Mouse (Mus musculus): ENCODE results near the gene Spire2. TPM values are rescaled to one million over a fixed set of nuclear protein-coding genes. Genes with fewer than 3 reads are reported as not detected.
A peak's percentile ranks its signal among the peaks of the same experiment; 100 is the strongest.

The Spire2 gene
- total and polyA plus RNA-seq, 2 experiments from 2014 or later, result 25.4 to 34.0 TPM

DNA sequence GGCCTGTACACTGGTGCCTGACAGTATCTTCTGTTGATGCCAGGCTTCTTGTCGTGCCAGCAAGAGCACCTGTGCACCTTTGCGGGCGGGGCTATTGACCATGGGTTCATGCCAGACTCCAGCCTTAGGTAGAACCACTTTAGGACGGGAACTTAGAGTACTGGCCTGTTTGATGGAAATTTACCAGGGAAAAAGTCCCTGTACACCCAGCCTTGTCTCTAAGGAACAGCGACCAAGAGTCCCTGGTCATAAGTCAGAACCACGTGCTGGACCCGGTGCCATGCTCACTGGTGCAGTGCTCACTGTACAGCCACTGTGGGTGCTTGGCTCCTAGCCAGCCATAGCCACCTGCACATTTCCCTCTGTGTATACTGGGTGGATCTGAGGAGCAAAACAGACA, 56.5 kb downstream of the Spire2 start:
- 90% methylated on average over 7 of the region's 7 CpGs for WGBS
- no peaks in the 10 kb centered on the region for H3K9me3 ChIP-seq (ENCODE audit: low read length)
- H3K36me3 ChIP-seq (ENCODE audit: insufficient read depth, low read length), result peaks cover 94% of the 10 kb centered on the region
- H3K27me3 ChIP-seq (ENCODE audit: insufficient read depth, low read length), result no peaks in the 10 kb centered on the region
- no peaks in the 10 kb centered on the region for H3K4me1 ChIP-seq (ENCODE audit: insufficient read depth, low read length)
- no peak overlapping the region for H3K4me3 ChIP-seq (ENCODE audit: low read length)
- H3K9ac ChIP-seq (replicated peaks; ENCODE audit: low read length), result no peak overlapping the region
- ATAC-seq (no peak), DNase-seq (ENCODE audit: low spot score) (no peak)
- no peak for TF ChIP-seq CTCF (IDR thresholded peaks at IDR 0.05; ENCODE audit: low read depth)
- no peak overlapping the region for H3K27ac ChIP-seq
- H3K4me2 ChIP-seq (ENCODE audit: low read depth, low read length), result no peak overlapping the region

DNA sequence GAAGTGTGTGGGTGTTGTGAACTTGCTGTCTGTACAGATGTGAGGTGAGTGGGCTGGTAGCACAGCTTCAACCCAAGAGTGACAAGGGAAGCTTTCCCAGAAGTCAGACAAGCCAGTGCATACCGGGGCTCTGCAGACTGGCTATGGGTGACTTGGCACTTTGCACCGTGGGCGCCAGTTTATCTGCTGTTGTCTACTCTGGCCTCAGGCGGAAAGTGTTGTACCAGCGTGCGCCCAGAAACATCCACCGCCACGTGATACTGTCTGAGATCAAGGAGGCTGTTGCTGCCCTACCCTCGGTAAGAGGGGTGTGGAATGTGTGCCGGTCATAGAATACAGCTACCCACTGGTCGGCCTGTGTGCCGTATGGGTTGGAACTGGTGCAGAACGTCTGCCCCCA, 65.8 kb downstream of the Spire2 start:
- DNase-seq (ENCODE audit: low spot score) (no peak), ATAC-seq (no peak)
- TF ChIP-seq CTCF (IDR thresholded peaks at IDR 0.05; ENCODE audit: low read depth), result no peak
- H3K4me1 ChIP-seq (ENCODE audit: insufficient read depth, low read length), result no peaks in the 10 kb centered on the region
- WGBS, result 90% methylated on average over 13 of the region's 13 CpGs
- no peaks in the 10 kb centered on the region for H3K27me3 ChIP-seq (ENCODE audit: insufficient read depth, low read length)
- peaks cover 97% of the 10 kb centered on the region for H3K36me3 ChIP-seq (ENCODE audit: insufficient read depth, low read length)
- no peaks in the 10 kb centered on the region for H3K9me3 ChIP-seq (ENCODE audit: low read length)
- no peak overlapping the region for H3K4me3 ChIP-seq (ENCODE audit: low read length)
- H3K9ac ChIP-seq (replicated peaks; ENCODE audit: low read length), result no peak overlapping the region
- no peak overlapping the region for H3K27ac ChIP-seq
- H3K4me2 ChIP-seq (ENCODE audit: low read depth, low read length), result no peak overlapping the region

DNA sequence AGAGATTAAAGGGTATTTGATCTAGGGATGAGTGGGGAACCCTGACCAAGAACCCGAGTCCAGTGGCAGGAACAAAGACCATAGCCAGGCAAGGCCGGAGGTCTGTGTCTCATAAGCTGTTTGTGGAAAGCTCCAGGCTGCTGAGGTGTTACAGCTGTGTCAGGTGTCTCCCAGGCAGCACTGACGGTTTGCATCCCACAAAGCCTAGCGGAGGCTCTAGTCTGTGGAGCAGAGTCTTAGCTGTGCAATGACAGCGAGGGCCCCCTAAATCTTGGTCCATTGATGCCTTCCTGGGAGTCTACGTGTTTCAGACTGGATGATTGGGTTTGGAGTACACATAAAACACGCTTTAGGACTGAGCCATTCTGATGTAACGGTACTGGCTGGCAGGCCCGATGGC, 69.4 kb downstream of the Spire2 start:
- Histone ChIP-seq H3K27ac (no peak overlapping the region), H3K4me3 (ENCODE audit: low read length) (no peak overlapping the region), H3K9ac (replicated peaks; ENCODE audit: low read length) (no peak overlapping the region), H3K27me3 (ENCODE audit: insufficient read depth, low read length) (no peaks in the 10 kb centered on the region), H3K9me3 (ENCODE audit: low read length) (no peaks in the 10 kb centered on the region), H3K4me2 (ENCODE audit: low read depth, low read length) (no peak overlapping the region), H3K36me3 (ENCODE audit: insufficient read depth, low read length) (peaks cover 61% of the 10 kb centered on the region), H3K4me1 (ENCODE audit: insufficient read depth, low read length) (peaks cover 5% of the 10 kb centered on the region; the same call in 1 of the 2 replicates)
- 91% methylated on average over 9 of the region's 9 CpGs for WGBS
- ATAC-seq (no peak), DNase-seq (ENCODE audit: low spot score) (no peak)
- no peak for TF ChIP-seq CTCF (IDR thresholded peaks at IDR 0.05; ENCODE audit: low read depth)

DNA sequence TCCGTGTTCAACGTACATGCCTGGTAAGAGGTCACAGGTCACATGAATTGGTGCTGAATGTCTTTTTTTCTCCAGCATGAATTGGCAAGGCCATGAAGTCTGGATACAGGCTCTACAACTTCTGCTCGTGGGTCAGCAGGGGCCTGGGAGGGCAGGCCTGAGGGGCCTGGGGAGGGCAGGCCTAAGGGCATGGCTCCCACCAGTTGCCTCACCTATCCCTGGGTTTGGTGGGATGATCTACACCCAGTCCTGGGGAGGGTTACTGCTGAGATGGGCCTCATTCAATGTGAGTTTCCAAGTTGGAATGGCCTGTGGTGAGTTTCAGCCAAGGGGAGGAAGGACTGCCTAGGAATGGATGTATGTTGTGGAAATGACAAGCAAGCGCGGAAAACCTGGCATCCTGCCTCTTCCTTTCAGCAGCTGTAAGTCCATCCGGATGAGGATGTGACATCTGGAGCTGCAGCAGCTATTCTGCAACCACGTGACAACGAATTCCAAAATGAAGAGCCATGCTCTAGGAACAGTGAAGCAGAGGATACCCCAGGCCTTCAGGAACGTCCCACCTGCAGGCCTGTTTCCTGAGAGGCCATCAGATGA, 70.3 kb downstream of the Spire2 start:
- 89% methylated on average over 9 of the region's 9 CpGs for WGBS

DNA sequence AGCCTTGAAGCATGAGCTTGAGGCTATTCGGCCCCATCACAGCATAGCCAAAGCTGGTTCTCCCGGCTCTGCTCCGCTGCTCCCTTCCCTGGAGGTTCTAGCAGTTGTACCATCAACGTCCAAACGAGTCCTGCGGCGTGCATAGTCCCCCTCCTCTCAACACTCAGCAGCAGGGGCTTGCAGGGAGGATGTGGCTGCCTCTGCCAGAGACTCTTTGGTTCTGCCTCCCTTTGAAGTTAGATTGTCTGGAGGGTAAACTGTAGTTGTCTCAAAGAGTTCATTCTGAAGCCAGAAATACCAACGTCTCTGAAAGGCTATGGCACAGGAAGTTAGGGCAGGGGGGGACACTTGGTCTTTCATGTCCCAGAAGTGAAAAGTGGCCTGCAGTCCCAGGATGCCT, 72.0 kb downstream of the Spire2 start:
- no peak overlapping the region for H3K4me2 ChIP-seq (ENCODE audit: low read depth, low read length)
- H3K4me1 ChIP-seq (ENCODE audit: insufficient read depth, low read length), result peaks cover 14% of the 10 kb centered on the region; the same call in 1 of the 2 replicates
- DNase-seq (ENCODE audit: low spot score) (no peak), ATAC-seq (0 out of 2 replicates have a peak, but pooled peaks have one; percentile 14)
- no peaks in the 10 kb centered on the region for H3K27me3 ChIP-seq (ENCODE audit: insufficient read depth, low read length)
- no peaks in the 10 kb centered on the region for H3K9me3 ChIP-seq (ENCODE audit: low read length)
- peaks cover 35% of the 10 kb centered on the region for H3K36me3 ChIP-seq (ENCODE audit: insufficient read depth, low read length)
- H3K27ac ChIP-seq, result no peak overlapping the region
- WGBS, result 32% methylated on average over 8 of the region's 8 CpGs
- no peak overlapping the region for H3K4me3 ChIP-seq (ENCODE audit: low read length)
- no peak overlapping the region for H3K9ac ChIP-seq (replicated peaks; ENCODE audit: low read length)
- TF ChIP-seq CTCF (IDR thresholded peaks at IDR 0.05; ENCODE audit: low read depth), result no peak

More for the DNA sequence above, 70.3 kb downstream of the Spire2 start:
- Histone ChIP-seq H3K27ac (no peak overlapping the region), H3K4me3 (ENCODE audit: low read length) (no peak overlapping the region), H3K36me3 (ENCODE audit: insufficient read depth, low read length) (peaks cover 52% of the 10 kb centered on the region), H3K9me3 (ENCODE audit: low read length) (no peaks in the 10 kb centered on the region), H3K4me1 (ENCODE audit: insufficient read depth, low read length) (peaks cover 7% of the 10 kb centered on the region; the same call in 1 of the 2 replicates), H3K9ac (replicated peaks; ENCODE audit: low read length) (no peak overlapping the region), H3K4me2 (ENCODE audit: low read depth, low read length) (no peak overlapping the region), H3K27me3 (ENCODE audit: insufficient read depth, low read length) (no peaks in the 10 kb centered on the region)
- no peak for TF ChIP-seq CTCF (IDR thresholded peaks at IDR 0.05; ENCODE audit: low read depth)
- ATAC-seq (no peak), DNase-seq (ENCODE audit: low spot score) (no peak)

DNA sequence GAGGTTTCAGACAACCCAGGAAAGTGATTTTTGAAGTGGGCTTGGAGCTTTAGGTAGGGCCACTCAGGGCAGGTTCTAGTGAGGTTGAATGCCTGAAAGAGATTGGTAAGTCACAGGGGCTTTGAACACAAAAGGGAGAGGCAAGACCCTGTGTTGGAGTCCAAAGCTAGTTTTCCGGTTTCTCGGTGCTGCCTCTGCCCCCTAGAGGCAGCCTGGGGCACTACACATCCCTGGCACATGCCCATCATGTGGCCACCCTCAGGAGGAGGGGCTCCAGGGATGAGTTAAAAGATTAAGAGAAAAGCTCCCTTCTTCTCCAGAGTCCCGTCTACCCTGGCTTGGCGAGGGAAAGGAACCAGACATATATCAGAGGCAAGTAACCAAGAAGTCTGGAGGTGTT, 74.3 kb downstream of the Spire2 start, which contains the start of gene Mc1r:
TSS of gene Mc1r (plus strand) at position 322 of the 400 bp plus-strand sequence.
- Histone ChIP-seq H3K27me3 (ENCODE audit: insufficient read depth, low read length) (no peaks in the 10 kb centered on the region), H3K4me2 (ENCODE audit: low read depth, low read length) (no peak within 1 kb of the TSS)
- peak; percentile 90 for TF ChIP-seq CTCF (IDR thresholded peaks at IDR 0.05; ENCODE audit: low read depth)

DNA sequence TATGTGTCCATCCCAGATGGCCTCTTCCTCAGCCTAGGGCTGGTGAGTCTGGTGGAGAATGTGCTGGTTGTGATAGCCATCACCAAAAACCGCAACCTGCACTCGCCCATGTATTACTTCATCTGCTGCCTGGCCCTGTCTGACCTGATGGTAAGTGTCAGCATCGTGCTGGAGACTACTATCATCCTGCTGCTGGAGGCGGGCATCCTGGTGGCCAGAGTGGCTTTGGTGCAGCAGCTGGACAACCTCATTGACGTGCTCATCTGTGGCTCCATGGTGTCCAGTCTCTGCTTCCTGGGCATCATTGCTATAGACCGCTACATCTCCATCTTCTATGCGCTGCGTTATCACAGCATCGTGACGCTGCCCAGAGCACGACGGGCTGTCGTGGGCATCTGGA, 75.1 kb downstream of the Spire2 start:
- Histone ChIP-seq H3K4me1 (ENCODE audit: insufficient read depth, low read length) (peaks cover 20% of the 10 kb centered on the region; the same call in 1 of the 2 replicates), H3K9me3 (ENCODE audit: low read length) (no peaks in the 10 kb centered on the region), H3K9ac (replicated peaks; ENCODE audit: low read length) (no peak overlapping the region), H3K4me2 (ENCODE audit: low read depth, low read length) (no peak overlapping the region), H3K27ac (no peak overlapping the region), H3K4me3 (ENCODE audit: low read length) (no peak overlapping the region), H3K27me3 (ENCODE audit: insufficient read depth, low read length) (no peaks in the 10 kb centered on the region), H3K36me3 (ENCODE audit: insufficient read depth, low read length) (peaks cover 7% of the 10 kb centered on the region; the same call in 1 of the 2 replicates)
- ATAC-seq, result no peak
- no peak for TF ChIP-seq CTCF (IDR thresholded peaks at IDR 0.05; ENCODE audit: low read depth)
- 92% methylated on average over 13 of the region's 13 CpGs for WGBS
- DNase-seq (ENCODE audit: low spot score), result no peak

More for the DNA sequence above, 74.3 kb downstream of the Spire2 start, which contains the start of gene Mc1r:
- no peak for ATAC-seq
- Histone ChIP-seq H3K4me3 (ENCODE audit: low read length) (no peak within 1 kb of the TSS), H3K36me3 (ENCODE audit: insufficient read depth, low read length) (peaks cover 14% of the 10 kb centered on the region; the same call in 1 of the 2 replicates), H3K9me3 (ENCODE audit: low read length) (no peaks in the 10 kb centered on the region), H3K4me1 (ENCODE audit: insufficient read depth, low read length) (peaks cover 20% of the 10 kb centered on the region; the same call in 1 of the 2 replicates), H3K27ac (0 out of 2 replicates have a peak within 1 kb of the TSS, but pooled peaks have one; percentile 21), H3K9ac (replicated peaks; ENCODE audit: low read length) (no peak within 1 kb of the TSS)
- peak; percentile 83 for DNase-seq (ENCODE audit: low spot score)
- 12% methylated on average over 4 of the region's 4 CpGs for WGBS
